Mouse (Mus musculus): Measurements from ENCODE around the gene Pak1. TPM values are rescaled to one million over a fixed set of nuclear protein-coding genes. Genes with fewer than 3 reads are reported as not detected.

Gene Pak1
- polyA plus RNA-seq, 1 experiment: 1.6 TPM

Other genes starting within 250 kb of the Pak1 start
- gene Aamdc, start 209.0 kb upstream of the Pak1 start, polyA plus RNA-seq (2012; ENCODE audit: insufficient read depth, insufficient read length, missing spikeins): 144 and 173 TPM in 2 replicates
- gene Rsf1, start 208.7 kb upstream of the Pak1 start, polyA plus RNA-seq (2012; ENCODE audit: insufficient read depth, insufficient read length, missing spikeins): 9.0 and 9.5 TPM in 2 replicates
- gene Clns1a, start 91.9 kb upstream of the Pak1 start, polyA plus RNA-seq (2012; ENCODE audit: insufficient read depth, insufficient read length, missing spikeins): 35.8 and 36.6 TPM in 2 replicates
- gene Aqp11, start 50.3 kb upstream of the Pak1 start, polyA plus RNA-seq (2012; ENCODE audit: insufficient read depth, insufficient read length, missing spikeins): 3.3 and 4.6 TPM in 2 replicates
- gene Gdpd4, start 131.4 kb downstream of the Pak1 start, polyA plus RNA-seq (2012; ENCODE audit: insufficient read depth, insufficient read length, missing spikeins): not detected in 2 replicates

All from brown adipose tissue, adult 24 weeks (tissue).